Mouse (Mus musculus) olfactory bulb, adult 2 months (tissue): ENCODE measurements around the gene Agpat3. TPM values are rescaled to one million over a fixed set of nuclear protein-coding genes. Genes with fewer than 3 reads are reported as not detected.

Experiments
- H3K27ac ChIP-seq: fragments of 200-500 bp; 2 replicates; pipeline ENCODE4 v1.5.1; 2012; ENCODE audit warnings: low read depth, low read length; ENCODE audit not compliant: insufficient read depth
- H3K4me1 ChIP-seq: fragments of 200-500 bp; 2 replicates; pipeline ENCODE4 v1.6.1; 2012; ENCODE audit warnings: low read length; ENCODE audit not compliant: control insufficient read depth, insufficient read depth
- H3K4me3 ChIP-seq: fragments of 200-500 bp; 2 replicates; pipeline ENCODE4 v1.5.1; 2012; ENCODE audit warnings: mild to moderate bottlenecking, low read depth, low read length, moderate library complexity; ENCODE audit not compliant: insufficient read depth
- CTCF ChIP-seq: fragments of 200-500 bp; IDR thresholded peaks from 2 replicates; pipeline ENCODE4 v1.5.1; 2012; ENCODE audit warnings: low read depth, mild to moderate bottlenecking, low read length, moderate library complexity; ENCODE audit not compliant: insufficient read depth
- POLR2A ChIP-seq: fragments of 200-500 bp; IDR thresholded peaks from 2 replicates; pipeline ENCODE4 v1.6.1; 2012; ENCODE audit warnings: mild to moderate bottlenecking, low read depth, low read length, moderate library complexity; ENCODE audit not compliant: insufficient read depth
- WGBS: fragments of 180-500 bp; shearing (Covaris S2); methylation state at CpG from one replicate; pipeline ENCODE4 v1.1.7; 2018; 5-methylcytosine and 5-hydroxymethylcytosine counted together
- polyA plus RNA-seq: library from polyadenylated mRNA; stranded (reverse); fragments of >200 nt; gene quantifications from 2 replicates; pipeline ENCODE4 v1.2.4, GENCODE M21; 2012; ENCODE audit warnings: low replicate concordance; ENCODE audit not compliant: missing spikeins, insufficient read depth, insufficient read length

Gene Agpat3
- polyA plus RNA-seq, 1 experiment = not detected

DNA sequence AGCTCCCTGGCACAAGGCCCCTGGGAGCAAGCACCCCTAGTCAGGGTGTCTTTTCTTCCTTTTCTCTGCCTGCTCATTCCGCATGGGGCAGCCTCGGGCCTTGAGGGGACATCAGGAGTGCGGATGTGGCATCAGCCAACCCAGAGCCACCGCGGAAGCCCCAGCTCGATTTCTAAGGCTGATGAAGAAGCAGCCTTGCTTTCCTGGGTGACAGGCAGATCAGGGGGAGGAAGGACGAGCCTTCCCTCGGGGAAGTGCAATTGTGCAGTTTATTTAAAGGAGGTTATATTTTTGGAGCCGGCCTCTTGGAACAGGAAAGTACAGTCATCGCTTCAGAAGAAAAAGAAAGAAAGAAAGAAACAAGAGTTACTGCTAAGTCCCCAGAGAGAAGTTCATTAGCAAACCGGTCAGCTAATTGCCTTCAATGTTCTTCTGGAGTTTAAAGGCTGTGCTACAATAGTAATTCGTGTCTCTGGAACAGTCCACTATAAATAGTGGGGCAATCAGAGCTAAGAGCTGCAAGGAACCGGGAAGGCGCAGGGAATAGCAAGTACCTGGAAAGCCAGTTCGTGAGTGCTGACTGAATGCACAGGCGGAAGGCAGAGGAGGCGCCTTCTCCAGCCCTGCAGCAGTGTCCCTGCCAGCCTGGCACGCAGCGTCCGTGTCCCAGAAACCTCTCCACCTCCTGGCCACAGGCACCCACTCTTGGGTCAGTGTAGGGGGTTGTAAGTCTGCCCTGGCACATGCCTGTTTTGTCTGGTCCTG, 36.1 kb upstream of the Agpat3 start:
- no peak for TF ChIP-seq CTCF
- TF ChIP-seq POLR2A = no peak
- Histone ChIP-seq H3K4me3 (no peak overlapping the region), H3K27ac (peak overlapping the region; percentile 95), H3K4me1 (peaks cover 44% of the 10 kb centered on the region)
- 19% methylated on average over 20 of the region's 20 CpGs for WGBS

DNA sequence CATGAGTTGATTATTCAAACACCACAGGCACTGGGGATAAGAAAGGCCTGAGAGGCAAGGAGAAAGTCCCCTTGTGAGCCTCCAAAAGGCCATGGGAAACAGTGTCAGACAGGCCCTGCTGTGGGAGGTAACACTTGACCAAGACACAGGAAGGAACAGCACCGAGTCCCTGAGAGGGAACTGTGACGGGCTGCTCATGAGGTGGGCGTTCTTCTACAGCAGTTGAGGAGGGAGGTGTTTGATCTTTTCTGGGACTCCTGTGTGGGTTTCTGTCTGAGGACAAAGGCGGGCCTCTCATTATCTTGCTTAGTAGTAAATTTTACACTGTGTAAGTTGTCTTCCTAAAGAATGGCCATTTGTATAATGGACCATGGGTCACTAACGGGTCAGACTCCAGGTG, 33.2 kb upstream of the Agpat3 start:
- Histone ChIP-seq H3K4me3 (no peak overlapping the region), H3K27ac (peak overlapping the region; percentile 83), H3K4me1 (peaks cover 31% of the 10 kb centered on the region)
- TF ChIP-seq CTCF = no peak
- TF ChIP-seq POLR2A = no peak
- WGBS = 53% methylated on average over 5 of the region's 5 CpGs

DNA sequence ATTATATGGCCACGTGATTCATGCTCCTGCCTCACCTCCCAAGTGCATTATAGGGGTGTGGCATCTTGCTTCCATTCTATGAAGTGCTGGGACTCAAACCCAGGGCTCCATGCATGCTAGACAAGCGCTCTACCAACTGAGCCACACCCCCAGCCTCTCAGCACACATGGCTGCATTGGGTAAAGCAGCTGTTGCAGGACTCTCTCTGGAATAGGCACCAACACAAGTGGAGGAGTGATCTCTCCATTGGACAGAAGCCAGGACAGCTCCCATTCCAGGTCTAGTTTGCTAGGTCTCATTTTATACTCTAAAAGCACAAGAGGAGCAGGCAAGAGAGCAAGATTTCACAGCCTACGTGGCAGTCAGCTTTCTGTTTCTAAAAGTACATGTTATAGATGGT, 31.3 kb upstream of the Agpat3 start:
- H3K4me3 ChIP-seq = no peak overlapping the region
- 82% methylated on average over 3 of the region's 3 CpGs for WGBS

DNA sequence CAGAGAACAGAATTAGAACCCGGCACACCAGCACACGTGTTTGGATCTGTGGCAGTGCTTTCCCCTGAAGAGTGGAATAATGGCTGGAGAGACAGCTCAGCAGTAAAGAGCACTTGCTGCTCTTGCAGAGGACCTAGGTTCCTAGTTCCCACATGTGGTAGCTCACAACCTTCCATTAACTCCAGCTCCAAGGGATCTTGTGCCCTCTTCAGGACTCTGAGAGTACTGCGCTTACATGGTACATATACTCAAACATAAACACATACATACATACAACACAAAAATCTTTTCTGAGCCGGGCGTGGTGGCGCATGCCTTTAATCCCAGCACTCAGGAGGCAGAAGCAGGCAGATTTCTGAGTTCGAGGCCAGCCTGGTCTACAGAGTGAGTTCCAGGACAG, 26.2 kb upstream of the Agpat3 start:
- Histone ChIP-seq H3K4me3 (no peak overlapping the region), H3K4me1 (no peaks in the 10 kb centered on the region), H3K27ac (no peak overlapping the region)
- TF ChIP-seq CTCF (no peak), POLR2A (no peak)
- 95% methylated on average over 7 of the region's 7 CpGs for WGBS

More for the DNA sequence above, 31.3 kb upstream of the Agpat3 start:
- Histone ChIP-seq H3K4me1 (peaks cover 12% of the 10 kb centered on the region), H3K27ac (no peak overlapping the region)
- TF ChIP-seq POLR2A = no peak
- TF ChIP-seq CTCF = no peak

DNA sequence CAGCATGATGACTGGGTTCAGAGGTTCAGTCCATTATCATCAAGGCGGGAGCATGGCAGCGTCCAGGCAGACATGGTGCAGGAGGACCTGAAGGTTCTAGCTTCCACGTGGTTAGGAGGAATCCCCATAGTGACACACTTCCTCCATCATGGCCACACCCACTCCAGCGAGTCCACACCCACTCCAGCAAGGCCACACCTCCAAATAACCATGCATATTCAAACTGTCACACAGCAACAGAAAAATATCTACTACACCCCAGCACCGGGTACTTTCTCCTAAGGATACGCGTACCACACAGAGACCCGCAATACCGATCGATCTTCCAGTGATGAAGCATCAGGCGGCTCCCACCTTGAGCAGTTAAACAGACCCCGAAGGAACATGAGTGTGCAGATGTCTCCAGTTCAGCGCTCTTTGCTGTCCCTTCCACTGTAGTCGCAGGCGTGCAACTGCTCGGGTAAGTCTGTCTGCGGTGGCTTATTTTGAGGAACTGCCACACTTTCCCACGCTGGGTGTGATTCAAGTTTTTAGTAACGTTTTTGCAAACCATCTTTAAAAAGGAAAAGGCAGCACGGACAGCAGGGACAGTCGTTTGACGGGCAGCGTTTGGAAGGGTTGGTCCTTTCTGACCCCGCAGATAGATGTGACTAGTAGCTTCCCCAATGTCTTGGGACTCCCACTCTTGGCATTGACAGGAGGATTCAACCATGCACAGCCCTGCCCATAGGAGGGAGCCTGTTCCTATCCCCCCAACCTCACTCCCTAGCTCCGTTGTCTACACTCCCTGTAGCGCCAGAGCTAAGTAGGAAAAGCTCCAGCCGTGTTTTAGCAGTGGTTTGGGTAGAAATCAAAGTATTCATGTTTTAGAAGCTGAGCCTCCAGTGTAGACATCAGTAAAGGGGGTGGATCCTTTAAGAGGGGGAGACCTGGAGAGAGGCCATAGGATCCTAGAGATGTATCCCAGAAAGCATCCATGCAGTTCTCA, 20.7 kb upstream of the Agpat3 start:
- Histone ChIP-seq H3K4me3 (no peak overlapping the region), H3K4me1 (peaks cover 15% of the 10 kb centered on the region), H3K27ac (peak overlapping the region; percentile 5; the same call in 1 of the 2 replicates)
- 59% methylated on average over 27 of the region's 27 CpGs for WGBS
- TF ChIP-seq POLR2A (no peak), CTCF (no peak)

DNA sequence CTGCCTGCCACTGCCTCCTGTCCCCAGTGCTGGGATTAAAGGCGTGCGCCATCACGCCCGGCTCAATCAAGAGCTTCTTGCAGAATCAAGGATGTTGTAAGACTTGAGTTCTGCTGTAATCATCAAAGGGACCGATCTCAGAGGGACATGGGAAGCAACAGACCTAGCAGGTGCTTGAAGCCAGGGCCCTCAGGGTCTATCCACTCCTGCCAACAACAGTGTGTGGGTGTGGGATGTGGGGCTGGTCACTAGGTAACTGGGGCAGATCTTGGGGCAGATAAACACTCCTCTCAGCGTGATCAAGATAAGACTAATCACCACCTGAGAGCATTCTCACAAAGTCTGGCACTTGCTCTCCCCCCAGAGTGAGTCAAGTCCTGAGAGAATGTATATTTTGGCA, 19.5 kb upstream of the Agpat3 start:
- WGBS = 83% methylated on average over 6 of the region's 6 CpGs
- TF ChIP-seq POLR2A (no peak), CTCF (no peak)
- peaks cover 15% of the 10 kb centered on the region for H3K4me1 ChIP-seq
- H3K27ac ChIP-seq = no peak overlapping the region
- no peak overlapping the region for H3K4me3 ChIP-seq

DNA sequence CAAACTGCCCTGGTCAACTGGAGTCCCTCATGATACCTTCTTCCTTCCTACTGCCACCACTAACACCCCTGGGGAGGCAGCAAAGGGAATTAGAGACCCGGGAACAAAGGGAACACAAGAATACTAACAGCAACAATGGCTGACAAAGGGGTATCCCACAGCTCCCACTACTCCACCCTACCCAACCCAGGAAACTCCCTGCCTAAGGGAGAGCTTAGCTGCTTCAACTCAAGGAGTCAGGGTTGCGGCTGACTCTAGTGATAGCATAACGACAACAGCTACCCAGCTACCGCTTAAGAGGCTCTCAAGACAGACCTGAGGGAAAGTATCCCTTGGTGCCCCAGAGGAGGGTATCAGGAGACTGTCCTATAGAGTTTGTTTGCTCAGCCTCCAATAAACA, 15.3 kb upstream of the Agpat3 start:
- Histone ChIP-seq H3K4me3 (no peak overlapping the region), H3K4me1 (peaks cover 9% of the 10 kb centered on the region), H3K27ac (no peak overlapping the region)
- no peak for TF ChIP-seq POLR2A
- TF ChIP-seq CTCF = no peak
- WGBS = 78% methylated on average over 4 of the region's 4 CpGs

DNA sequence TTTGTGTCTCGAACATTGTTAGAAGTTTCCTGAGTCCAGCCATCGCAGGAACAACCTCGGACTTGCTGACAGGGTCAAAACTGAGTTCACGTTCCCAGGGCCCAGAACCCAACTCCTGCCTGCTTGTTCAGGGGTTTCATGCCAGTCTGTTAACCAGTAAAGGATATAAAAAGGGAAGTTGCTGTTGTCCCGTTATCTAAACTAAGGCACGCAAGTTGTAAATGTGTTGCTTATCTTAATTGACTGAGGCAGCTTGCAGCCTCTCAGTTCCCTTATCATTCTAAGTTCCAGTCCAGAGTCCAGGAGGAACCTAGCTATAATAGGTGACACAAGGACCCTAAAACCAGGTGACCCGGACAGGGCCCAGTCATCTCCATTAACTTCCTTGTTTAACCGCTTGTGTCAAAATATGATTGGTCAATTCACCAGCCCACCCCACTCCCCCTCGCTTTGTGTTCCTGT, 14.6 kb upstream of the Agpat3 start:
- Histone ChIP-seq H3K27ac (no peak overlapping the region), H3K4me1 (peaks cover 4% of the 10 kb centered on the region; the same call in 1 of the 2 replicates), H3K4me3 (no peak overlapping the region)
- WGBS = 71% methylated on average over 9 of the region's 9 CpGs
- no peak for TF ChIP-seq POLR2A
- no peak for TF ChIP-seq CTCF

DNA sequence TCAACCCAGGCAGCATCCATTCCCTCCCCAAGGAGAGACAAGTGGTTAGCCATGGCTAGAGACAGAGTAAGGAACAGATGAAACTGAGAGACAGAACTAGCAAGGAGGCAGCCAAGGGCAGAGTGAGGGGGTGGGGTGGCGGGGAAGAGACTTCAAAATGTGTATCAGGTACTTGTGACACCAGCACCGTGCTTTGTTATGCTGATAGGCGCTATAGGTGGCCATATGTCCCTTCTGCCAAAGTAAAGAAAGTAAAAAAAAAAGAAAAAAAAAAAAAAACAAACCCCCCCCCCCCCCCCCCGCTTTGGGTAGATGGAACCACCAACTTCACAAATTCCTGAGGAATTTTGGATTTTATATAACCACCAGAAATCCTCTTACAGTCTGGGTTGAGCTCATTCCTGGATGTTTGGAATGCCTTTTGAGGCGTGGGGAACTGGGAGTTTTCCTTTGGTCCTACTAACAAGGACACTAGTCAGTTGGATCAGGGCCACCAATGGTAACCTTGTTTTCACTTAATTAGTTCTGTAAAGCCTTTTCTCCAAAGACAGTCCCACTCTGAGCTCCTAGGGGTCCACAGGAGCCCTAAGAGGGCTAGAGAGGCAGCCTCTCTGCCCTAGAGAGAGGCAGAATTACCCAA, 14.0 kb upstream of the Agpat3 start:
- 71% methylated on average over 5 of the region's 5 CpGs for WGBS
- H3K4me3 ChIP-seq = no peak overlapping the region
- H3K4me1 ChIP-seq = peaks cover 4% of the 10 kb centered on the region; the same call in 1 of the 2 replicates
- TF ChIP-seq CTCF (no peak), POLR2A (no peak)
- H3K27ac ChIP-seq = no peak overlapping the region
